26 mouse cellular contexts compared by ENCODE assay signal in the genomic region with DNA sequence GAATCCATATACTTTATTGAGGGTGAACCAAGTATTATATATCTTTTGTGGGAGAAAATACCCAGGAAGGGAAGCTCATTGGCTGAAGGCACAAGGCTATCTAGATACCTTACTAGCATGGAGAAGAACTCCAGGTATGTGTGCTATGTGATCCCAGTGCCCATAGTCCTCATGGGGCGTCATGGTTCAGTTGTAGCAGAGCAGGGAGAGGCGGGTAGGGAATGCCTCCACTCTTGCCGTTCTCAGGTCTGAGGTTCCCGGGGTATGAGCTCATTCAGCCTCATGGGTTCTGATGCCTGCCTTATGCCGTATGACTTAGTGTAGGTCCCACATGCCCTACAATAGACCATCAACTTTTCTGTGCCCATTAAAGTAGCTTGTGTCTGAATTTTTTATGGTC. TPM values are rescaled to one million over a fixed set of nuclear protein-coding genes. Genes with fewer than 3 reads are reported as not detected.
DNase-seq lines count a peak whose midpoint lies in the region; ATAC-seq lines count a peak whose summit lies in the region.
"Had no signal": no experiment of that assay in that cellular context is flagged by ENCODE, and none has a peak within 500 bp of the region (broad histone marks: within the 10 kb centered on the region; RNA-seq: fewer than 3 reads in every experiment).

No protein-coding gene starts in this region.

- no peak overlapping the region for H3K27ac ChIP-seq in kidney, embryonic 14.5 days (ENCODE audit: low read depth, low read length)
- H3K27ac ChIP-seq: forebrain, embryonic 10.5 days; forebrain, embryonic 13.5 days; gastrocnemius, adult 2 months; heart, embryonic 15.5 days; hindbrain, embryonic 10.5 days; hindbrain, embryonic 13.5 days had no signal

- no peaks in the 10 kb centered on the region for H3K4me1 ChIP-seq in kidney, embryonic 14.5 days (ENCODE audit: control insufficient read depth, insufficient read depth, low read length)

- no peaks in the 10 kb centered on the region for H3K27me3 ChIP-seq in kidney, embryonic 14.5 days (ENCODE audit: control insufficient read depth, insufficient read depth, low read length)
- H3K27me3 ChIP-seq: forebrain, embryonic 13.5 days; heart, embryonic 12.5 days had no signal

- H3K4me3 ChIP-seq in kidney, embryonic 14.5 days (ENCODE audit: low read length): no peak overlapping the region
- H3K4me3 ChIP-seq: forebrain, embryonic 10.5 days; forebrain, embryonic 13.5 days; gastrocnemius, adult 2 months; heart, embryonic 12.5 days; heart, embryonic 15.5 days; hindbrain, embryonic 10.5 days; hindbrain, embryonic 13.5 days had no signal

- H3K4me2 ChIP-seq in kidney, embryonic 14.5 days (replicated peaks; ENCODE audit: low read depth, low read length): no peak overlapping the region
- H3K4me2 ChIP-seq: forebrain, embryonic 13.5 days; heart, embryonic 12.5 days; heart, embryonic 15.5 days; hindbrain, embryonic 13.5 days had no signal

- DNase-seq in kidney, adult 11 months: peak; percentile 65
- no peak for DNase-seq in kidney, adult 18-20 months
- peak; percentile 52 for DNase-seq in kidney, adult 9 months
- peak; percentile 38 to 72 for DNase-seq in kidney, postnatal 25 days
- no peak for DNase-seq in layer of hippocampus, adult 18-20 months (ENCODE audit: low spot score in 2 of 2)
- no peak for DNase-seq in frontal cortex, postnatal 14 days (ENCODE audit: low spot score in 2 of 2)
- DNase-seq: adrenal gland, postnatal 10 days; adrenal gland, postnatal 36 days; B cell, adult 2 months; cerebellum, adult 18-20 months; cerebellum, adult 9-10 months; cerebellum, postnatal 14 days; gastrocnemius, adult 2 months; gastrocnemius, postnatal 14 days; heart, postnatal 10 days; heart, postnatal 36 days had no signal

- no peaks in the 10 kb centered on the region for H3K9me3 ChIP-seq in kidney, embryonic 14.5 days (ENCODE audit: control insufficient read depth, low read length)
- H3K9me3 ChIP-seq: forebrain, embryonic 10.5 days; forebrain, embryonic 13.5 days; G1E; heart, embryonic 12.5 days; heart, embryonic 15.5 days; hindbrain, embryonic 10.5 days; hindbrain, embryonic 13.5 days had no signal

- no peak for ATAC-seq in kidney, embryonic 14.5 days (ENCODE audit: low FRiP score, low TSS enrichment)
- ATAC-seq: forebrain, embryonic 13.5 days; forebrain, embryonic 16.5 days; Patski had no signal

- H3K36me3 ChIP-seq in kidney, embryonic 14.5 days (ENCODE audit: control insufficient read depth, insufficient read depth, low read length): no peaks in the 10 kb centered on the region
- H3K36me3 ChIP-seq: forebrain, embryonic 10.5 days; G1E; heart, embryonic 12.5 days; heart, embryonic 15.5 days; hindbrain, embryonic 10.5 days; hindbrain, embryonic 13.5 days had no signal

- H3K9ac ChIP-seq in kidney, embryonic 14.5 days (ENCODE audit: low read depth, low read length): no peak overlapping the region
- H3K9ac ChIP-seq: forebrain, embryonic 13.5 days; heart, embryonic 12.5 days; heart, embryonic 15.5 days; hindbrain, embryonic 13.5 days had no signal

- WGBS in kidney, embryonic 14.5 days: 65% methylated on average over 5 of the region's 5 CpGs

RNA-seq across cellular contexts. Expression of gene Klhl7, which starts 4.5 kb away (rescaled TPM):
- polyA plus RNA-seq in kidney, embryonic 14.5 days (2014; fragmentation: Nextera tagmentation; extraction: Ambion mirVana): 30.3 and 46.4 TPM in 2 replicates
- 10 to 100 TPM; 87.9 to 91.3 TPM for total RNA-seq in layer of hippocampus, adult 18-20 months (2021)

Comparison
In these comparisons a context has a peak if more than half of its experiments do, and no peak if none do; other contexts are left out.
1. DNase-seq: peak in kidney, adult 11 months (single experiment), kidney, adult 9 months (single experiment) and kidney, postnatal 25 days (2 of 2); none in kidney, adult 18-20 months (single experiment), layer of hippocampus, adult 18-20 months (0 of 2) and frontal cortex, postnatal 14 days (0 of 2).